Mouse (Mus musculus) right cerebral cortex, postnatal 36 days (tissue): ENCODE measurements around the gene Mob2.

Source experiments
- DNase-seq, 2 experiments: peaks; one replicate each; pipeline ENCODE4 v3.0.0; 2022; ENCODE audit warnings: low spot score in 2 of 2, mixed read lengths in 1 of 2

Gene Mob2

DNA sequence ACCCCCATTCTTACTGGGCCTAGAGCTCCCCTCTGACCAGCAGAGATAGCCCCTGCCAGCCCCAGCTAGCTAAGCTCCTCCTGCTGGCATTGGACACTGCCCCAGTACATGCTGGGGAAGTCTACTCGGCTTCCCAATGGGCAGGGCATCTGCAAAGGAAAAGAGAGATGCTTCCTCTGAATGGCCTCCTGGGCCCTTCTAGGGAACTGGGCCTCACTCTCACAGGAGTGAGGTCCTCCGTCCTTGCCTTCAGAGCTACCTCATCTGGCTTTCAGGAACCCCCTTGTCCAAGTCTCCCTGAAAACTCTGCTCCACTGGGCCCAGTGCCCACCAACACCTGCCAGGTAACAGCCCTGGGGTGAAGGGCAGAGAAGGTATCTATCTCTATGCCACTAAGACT is 20.0 kb upstream of the Mob2 start:
- DNase-seq, result no peak

DNA sequence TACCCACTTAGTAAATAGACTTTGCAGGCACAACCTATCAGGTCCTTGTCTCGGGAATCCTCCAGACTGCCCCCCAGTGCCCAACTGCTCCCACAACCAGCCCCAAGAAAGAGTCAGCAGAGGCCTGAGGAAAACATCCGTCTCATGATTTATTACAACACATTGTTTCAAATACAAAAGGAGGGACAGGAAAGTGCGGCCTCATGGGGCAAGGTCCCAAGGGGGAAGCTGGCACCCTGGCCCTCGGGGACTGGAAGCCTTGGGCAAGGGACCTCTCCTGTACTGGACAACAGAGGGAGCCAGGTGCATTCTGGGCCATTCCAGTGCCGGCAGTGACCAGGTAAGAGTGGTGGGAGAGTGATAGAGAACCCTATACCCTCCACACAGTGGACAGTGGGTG is 18.5 kb upstream of the Mob2 start:
- DNase-seq, result no peak

DNA sequence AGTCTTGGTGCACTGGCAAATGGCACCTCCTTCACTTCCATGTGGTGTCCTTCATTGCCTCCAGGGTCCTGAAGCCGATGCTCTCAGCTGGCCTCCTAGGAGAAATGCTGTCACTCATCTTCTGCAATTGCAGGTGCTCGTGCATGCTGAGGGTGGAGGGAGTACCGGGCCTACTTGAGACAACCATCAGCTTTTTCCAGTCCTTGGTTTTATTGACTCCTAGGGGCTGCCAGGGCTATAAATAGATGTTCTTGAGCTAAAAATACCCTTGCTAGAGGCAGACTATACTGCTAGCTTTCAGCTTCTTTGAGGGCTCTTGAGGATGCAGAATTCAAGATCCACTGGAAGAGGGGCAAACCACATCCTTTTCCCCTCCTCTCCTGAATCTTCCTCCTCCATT is 16.3 kb upstream of the Mob2 start:
- DNase-seq, result no peak

DNA sequence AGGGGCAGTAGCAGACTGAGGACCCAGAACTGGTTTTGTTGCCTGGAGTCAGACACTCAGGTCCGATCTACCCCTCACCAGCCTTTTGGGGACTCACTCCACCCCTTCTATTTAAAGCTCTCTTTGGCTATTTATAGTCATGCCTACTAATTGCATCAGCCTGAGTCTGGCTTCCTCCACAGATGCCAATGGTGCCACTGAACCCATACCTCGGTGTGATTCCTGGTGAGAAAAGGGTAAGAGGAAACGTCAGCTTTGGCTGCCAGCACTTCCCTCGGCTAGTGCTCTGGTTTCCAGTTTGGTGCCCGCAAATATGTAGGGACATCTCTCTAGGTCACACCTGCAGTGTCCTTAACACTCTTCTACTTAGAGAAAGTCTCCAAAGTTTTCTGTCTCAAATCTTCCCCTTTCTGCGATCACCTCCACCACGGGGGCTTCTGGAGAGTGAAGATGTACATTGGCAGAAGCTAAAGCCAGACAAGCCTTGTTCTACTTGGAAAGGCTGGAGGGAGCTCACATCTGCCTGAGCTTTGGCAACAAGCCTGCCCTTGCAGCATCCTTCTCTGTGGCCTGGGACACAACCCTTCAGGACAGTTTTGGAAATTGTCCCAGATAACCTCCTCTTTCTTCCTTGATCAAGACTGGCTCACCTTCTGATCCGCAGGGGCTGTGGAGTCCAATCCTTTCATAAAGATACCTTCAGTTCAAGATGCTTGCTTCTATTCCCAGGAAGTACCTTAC is 13.5 kb upstream of the Mob2 start:
- DNase-seq, result no peak

DNA sequence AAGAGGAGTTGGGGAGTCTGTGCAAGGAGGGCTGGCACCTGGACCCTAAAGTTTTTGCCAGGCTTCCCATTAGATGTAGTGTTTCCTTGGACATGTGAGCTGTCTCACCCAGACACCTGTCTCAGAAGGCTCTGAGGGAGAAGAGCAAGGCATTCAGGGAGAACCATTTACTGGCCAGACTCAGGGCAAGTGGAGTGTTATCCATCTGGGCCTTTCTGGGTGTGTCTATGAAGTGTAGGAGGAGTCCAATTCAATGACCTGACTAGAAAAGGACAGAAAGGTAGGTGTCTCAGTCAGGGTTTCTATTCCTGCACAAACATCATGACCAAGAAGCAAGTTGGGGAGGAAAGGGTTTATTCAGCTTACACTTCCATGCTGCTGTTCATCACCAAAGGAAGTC is 10.9 kb upstream of the Mob2 start:
- DNase-seq, result no peak

DNA sequence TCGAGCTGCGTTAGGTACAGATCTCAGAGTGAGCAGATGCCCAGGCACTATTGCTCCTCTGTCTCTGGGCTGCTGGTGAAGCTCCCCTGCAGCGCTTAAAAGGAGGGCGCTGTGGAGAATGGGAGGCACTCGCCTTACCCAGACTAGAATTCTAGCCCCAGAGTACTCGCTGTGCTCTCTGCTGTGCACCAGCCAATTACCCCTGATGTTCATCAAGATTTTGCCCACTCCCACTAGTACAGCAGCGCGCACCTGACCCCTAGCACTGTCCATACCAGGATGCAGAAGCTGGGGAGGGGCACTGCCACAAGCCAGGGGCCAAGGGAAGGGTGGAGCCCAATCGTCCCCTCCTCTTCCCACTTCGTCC is 10.3 kb upstream of the Mob2 start:
- no peak for DNase-seq

DNA sequence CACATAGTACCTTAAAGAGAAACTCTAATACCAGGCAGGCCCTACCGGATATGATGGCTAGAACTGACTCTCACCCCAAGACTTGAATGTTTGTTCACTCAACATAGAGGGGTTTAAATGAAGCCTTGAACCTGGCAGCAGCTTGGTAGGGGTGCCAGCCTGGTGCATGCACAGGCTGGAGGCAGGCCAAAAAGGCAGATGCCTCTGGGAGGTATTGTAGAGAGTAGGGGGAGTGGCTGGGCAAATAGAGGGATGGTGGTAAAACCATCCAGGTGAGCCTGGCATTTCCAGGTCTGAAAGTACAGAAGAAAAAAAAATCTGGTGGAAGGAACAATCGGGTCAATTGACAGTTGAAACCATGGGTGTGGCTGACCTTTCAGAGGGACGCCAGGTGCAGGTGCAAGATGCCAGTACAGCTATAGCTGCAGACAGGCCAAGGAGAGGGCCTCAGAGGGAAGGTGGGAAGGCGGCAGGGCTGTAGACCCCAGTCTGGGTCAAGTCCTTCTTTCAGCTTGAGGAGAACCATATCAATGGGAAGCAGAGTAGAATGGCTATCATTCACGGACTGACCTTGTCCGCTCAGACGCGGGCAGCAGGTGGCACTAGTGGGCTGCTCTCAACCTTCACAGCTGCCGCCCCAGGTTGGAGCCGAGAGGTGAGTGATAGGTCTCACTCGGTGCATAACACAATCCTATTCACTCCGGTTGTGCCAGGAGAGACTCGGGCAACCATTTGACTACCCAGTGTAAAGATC is 9.8 kb upstream of the Mob2 start:
- DNase-seq, result peak in 1 of 2 experiments; percentile 38

DNA sequence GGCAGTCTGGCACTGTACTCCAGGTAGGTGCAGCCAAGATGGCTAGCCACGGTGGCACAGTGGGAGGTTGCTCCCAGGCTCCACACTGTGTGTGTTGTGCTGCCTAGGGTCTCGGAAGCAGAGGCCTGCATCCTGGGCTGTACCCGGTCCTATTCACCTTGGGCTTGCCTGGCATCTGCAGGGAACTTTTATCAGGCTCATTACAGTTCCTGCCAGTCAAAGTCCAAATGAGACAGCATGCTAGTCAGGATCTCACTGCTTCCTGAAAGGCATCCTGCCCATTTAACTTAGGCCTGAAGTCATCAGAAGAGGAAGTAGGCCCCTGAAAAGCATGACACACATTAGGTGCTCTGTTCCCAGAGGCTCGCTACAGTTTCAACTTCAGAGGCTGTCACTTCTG is 7.6 kb upstream of the Mob2 start:
- no peak for DNase-seq

DNA sequence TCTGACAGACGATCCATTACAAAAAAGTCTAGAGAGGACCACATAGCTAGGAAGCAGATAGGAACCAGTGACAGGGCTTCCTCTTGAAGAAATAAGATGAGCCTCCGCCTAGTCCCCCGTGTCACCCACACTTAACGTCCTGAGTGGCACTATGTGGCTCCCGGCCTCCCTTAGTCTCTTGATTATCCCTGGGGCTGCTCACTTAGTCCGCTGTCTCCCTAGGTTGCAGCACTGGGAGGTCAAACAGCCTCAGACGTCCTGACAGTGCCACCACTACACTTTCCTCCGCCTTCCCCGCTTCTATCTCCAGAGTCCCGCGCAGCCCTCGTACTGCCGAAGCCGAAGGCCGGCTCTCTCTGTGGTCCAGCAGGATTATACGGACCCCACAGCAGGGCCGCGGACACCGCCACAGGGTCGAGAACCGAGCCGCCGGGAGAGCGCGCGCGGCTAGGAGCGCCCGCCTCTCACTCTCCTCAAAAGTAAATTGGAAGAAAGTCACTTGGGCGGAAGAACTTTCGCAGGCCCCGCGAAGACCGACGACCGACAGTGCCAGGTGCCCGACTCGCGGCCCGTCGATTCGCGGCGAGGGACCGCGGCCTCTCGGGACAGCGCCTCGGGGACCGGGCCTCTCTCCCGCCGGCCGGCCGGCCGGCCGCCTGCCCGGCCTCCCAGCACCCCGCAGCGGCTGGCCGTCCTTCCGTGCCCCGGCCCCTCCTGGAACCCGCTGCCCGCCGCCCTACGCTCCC is 507 bp downstream of the Mob2 start:
- DNase-seq, result no peak

DNA sequence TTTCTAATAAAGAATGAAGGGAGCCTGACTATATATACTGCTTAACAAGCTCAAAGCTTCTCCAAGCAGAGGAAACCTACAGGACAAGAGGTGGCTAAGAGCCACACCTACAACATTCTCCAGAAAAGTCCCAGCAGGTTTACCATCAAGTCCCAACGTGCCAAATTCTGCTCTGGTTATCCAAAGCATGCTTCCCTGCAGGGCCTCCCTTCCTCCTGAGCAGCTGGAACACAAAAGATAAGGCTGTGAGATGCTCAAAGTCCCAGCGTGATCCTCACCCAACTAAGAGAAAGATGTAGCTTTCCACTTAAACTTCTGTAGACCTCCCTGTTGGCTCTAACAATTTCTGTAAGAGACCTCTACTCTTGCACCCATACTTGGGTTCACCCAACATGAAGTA is 1.8 kb downstream of the Mob2 start:
- DNase-seq, result no peak

DNA sequence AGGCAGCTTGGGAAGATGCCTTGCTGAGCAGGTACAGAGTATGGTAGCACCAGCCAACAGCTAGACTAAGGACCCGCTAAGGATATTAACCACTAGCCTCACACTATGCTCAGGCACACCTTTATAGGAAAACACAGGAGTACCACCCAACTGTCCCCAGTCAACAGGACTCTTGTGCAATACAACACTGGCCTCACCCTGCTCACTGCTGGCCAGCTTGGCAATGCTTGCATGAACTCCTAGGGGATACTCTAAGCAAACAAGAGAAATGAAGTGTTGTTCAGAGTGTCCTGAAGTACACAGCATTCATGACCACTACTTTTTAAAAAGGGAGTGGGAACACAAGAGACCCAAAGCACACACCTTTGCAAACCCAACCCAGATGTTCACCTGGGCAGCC is 3.7 kb downstream of the Mob2 start:
- no peak for DNase-seq

DNA sequence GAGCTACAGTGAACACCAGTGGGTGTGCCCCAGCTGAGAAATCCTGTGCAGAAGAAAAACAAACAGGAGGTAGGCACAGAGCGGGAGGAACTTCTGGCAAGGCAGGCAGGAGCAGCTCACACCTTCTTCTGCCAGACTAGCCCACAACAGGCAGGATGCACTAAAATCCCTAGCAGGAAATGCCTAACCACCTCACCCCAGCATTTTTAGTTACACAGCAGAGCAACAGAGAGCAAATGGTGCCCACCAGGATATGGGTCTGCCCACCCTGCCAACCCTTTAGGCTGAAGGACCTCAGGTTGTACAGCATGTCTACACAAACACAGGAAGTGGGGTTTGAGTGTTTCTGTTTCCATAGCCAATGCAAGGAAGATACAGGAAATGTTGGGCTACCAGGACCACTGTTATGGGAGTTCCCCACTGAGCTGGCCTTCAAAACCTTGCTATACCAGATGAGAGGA is 4.2 kb downstream of the Mob2 start:
- DNase-seq, result no peak

DNA sequence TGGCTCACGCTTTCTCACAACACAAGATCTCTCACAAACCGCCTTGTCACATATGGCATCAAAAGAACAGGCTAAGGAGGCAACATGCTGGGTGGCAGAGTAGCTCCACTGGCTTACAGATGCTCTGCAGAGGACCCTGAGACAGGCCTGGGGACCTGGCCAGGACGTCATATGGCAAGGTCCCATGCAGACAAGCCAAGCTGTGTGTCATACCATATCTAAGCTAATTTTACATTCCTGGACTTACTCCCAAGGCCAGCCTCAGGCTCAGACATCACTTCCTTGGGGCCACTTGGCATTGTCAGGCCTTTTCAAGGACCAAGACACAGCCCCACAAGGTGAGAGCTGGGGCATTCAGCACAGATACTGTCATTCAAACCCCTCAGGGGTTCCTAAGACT is 5.4 kb downstream of the Mob2 start:
- no peak for DNase-seq

DNA sequence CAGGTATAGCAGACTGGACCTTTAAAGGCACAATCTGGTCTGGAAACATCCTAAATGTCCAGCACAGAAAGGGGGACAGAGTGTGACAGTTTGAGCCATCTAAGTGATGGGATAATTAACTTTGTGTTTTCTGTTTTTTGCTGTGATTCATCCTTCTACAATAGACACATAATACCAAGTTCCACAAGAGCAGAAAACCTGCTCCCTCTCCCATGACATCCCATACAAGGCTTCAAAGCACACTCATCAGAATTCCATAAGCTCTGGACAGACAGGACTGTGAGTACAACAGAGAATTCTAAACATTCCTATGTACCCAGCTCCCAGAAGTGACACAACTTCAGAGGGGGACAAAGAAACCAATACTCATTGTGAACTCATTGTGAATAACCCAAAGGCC is 10.3 kb downstream of the Mob2 start:
- no peak for DNase-seq

DNA sequence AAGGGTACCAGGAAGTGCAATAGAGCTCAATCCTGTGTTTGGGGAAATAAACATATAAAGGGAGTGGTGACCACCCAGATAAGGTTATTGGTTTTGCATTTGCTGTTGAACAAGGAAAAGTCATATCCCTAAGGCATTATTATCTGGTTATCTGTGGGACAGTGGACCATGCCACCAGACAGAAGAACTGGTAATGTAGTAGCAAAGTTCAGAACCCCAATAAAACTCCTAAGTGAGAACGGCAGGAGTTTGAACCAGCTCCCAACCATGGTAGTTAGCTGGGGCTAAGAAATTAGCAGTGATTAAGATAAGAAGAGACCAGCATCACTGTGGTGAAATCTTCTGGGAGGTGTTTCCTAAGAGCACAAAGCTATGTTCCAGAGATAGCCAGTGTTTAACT is 14.9 kb downstream of the Mob2 start:
- DNase-seq, result no peak

DNA sequence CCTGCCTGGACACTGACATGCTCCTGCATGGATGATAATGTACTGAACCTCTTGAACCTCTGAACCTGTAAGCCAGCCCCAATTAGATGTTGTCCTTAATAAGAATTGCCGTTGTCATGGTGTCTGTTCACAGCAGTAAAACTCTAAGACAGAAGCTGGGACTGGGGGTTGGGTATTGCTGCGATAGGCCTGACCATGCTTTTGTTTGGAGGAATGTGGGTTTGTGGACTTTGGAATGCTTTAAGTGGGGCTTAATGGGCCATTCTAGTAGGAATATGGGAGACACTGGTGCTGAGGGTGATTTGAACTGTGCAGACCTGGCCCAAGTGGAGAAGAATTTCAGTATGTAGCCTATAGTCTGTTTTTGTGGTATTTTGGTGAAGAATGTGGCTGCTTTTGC is 15.5 kb downstream of the Mob2 start:
- DNase-seq, result no peak

DNA sequence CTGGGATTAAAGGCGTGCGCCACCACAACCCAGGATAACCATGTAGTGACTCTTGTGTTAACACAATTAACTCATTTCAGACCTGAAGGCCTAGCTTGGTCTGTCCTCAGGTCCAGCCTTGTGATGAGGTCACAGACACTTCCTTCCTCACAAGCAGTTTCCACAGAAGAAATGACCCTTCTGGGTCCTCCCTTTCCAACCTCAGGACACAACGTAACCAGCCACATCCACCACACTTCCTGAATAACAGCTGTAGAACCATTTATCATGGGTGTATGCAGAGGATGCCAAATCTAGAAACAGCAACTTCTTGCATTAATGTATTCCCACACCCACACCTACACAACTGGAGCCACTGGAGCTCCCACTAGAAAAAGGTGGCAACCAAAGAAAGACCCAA is 20.1 kb downstream of the Mob2 start:
- no peak for DNase-seq

DNA sequence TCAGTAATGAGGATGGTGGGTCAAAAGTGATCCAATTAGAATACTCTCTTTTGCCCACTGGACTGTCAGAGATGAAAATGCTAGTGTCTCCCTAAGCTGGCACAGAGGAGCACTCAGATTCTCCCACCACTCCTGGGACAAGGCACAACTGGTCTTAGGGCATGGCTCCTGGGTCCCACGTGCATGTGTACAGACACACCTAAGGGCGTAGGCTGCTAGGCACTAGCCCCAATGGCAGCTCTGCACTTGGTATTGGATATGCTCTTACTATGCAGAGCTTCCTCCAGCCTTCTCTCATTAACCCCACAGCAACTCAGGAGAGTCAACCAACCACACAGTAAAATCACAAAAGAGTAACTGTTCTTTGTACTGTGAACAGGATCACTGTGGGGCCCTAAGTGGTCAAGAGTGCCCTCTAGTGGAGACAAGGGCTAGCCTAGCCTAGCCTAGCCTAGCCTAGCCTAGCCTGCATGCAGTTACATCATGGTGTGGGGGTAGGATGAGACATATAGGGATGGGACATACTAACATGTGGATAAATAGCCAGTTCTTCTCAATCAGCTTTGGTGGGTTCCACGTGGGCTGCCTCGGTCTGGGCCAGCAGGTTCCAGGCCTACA is 23.2 kb downstream of the Mob2 start:
- peak in 1 of 2 experiments; percentile 23 for DNase-seq

DNA sequence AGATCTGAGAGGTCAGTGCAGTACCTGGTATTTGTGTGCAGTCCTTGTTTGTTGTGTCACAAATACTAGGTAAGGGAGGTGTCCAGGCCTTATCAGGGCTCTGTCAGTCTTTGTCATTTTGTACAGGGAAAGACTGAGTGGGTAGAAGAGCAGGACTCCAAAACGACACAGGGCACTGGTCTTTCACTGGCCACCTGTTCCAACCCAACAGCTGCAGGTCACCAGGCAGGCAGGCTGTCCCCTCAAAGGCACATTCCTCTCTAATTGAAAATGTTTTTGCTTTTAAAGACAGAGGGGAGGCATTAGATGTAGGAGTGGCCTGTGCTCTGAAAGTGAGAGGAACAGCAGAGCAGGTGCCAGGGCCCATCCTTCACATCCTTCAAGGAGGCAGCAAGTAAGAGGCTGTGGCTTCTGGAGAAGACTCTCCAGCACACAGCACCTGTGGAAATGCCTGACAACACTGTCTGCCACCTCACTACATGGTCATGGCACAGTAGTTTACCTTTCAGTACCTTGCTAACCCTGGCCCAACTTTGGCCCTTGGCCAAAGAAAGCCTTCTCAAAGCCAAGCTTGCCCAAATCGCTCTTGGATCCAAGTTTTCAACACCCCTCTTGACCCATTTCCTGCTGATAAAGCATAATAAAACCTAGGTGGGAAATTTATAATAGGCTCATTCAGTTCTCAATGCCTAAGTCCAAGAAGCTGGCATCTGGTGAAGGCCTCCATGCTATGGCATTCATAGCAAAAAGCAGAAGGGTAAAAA is 25.6 kb downstream of the Mob2 start:
- DNase-seq, result no peak

DNA sequence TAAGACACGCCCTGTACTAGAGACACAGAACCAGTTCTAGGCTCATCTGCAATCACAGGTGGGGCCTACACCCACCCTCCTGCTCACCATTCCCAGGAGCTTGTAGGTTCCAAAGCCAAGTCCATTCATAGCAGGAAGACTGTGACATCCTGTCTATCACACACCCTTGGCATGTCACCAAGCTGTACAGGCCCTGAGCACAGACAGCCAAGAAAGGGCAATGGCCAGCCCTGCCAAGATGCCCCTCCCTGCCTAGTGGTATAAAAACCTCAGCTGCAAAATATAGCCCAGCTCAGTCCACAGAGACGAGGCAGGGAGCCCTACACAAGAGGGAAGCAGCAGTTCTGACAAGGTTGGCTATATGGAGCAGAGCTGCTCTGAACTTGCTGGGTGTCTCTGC is 26.7 kb downstream of the Mob2 start:
- DNase-seq, result no peak

DNA sequence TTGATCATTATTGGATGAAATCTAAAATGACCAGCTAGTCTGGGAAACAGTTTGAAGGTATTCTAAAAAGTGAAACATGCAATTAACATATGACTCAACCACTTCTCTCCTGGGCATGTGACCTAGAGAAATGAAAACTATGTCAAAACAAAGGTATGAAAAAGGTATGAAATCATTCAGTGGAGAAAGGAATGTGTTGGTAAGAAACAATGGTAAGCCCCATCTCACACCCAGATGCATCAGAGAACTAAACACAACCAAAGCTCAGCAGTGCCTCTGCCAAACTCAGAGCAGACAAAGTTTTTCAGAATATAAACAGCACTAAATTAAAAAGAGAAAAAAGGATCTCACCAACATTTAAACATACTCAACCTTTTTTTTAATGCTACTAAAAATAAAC is 30.8 kb downstream of the Mob2 start:
- no peak for DNase-seq

DNA sequence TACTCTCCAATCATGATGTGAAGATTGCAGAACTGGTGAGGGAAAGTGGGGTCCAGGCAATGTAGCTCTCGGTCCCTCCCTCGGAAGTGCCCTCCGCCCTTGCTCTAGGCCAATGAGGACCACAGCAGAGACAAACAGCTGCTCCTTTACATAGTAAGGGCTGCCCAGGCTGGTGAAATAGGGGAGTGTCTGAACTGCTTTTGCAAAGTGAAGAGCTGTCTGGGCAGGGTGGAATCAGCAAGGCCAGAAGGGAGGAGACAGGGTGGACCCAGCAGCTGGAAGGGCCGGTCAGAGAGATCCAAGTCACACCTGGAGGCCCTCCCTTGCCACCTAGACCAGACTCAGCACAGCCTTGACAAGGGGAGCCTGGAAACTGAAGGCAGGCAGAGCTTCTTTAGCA is 34.9 kb downstream of the Mob2 start:
- DNase-seq, result no peak
